Mouse (Mus musculus) forebrain, embryonic 13.5 days (tissue): ENCODE results near the gene Cntfr. TPM values are rescaled to one million over a fixed set of nuclear protein-coding genes. Genes with fewer than 3 reads are reported as not detected.

Source experiments
- ATAC-seq: fragments of 200-750 bp; cut with Nextera tagmentation; 2 replicates; pipeline ENCODE4 v1.8.0; 2017
- H3K27ac ChIP-seq: fragments of 300-500 bp; sonication (generic); 2 replicates; pipeline ENCODE4 v1.5.1; 2015; ENCODE audit warnings: inconsistent platforms, mild to moderate bottlenecking, moderate library complexity
- H3K27me3 ChIP-seq: fragments of 300-500 bp; sonication (generic); 2 replicates; pipeline ENCODE4 v1.6.1; 2015; ENCODE audit warnings: mild to moderate bottlenecking, inconsistent platforms
- H3K36me3 ChIP-seq: fragments of 300-500 bp; sonication (generic); 2 replicates; pipeline ENCODE4 v1.6.1; 2015; ENCODE audit warnings: mild to moderate bottlenecking, inconsistent platforms; ENCODE audit not compliant: poor library complexity, severe bottlenecking
- H3K4me1 ChIP-seq: fragments of 300-500 bp; sonication (generic); 2 replicates; pipeline ENCODE4 v1.6.1; 2015; ENCODE audit warnings: inconsistent platforms
- H3K4me2 ChIP-seq: fragments of 300-500 bp; sonication (generic); 2 replicates; pipeline ENCODE4 v1.6.1; 2015; ENCODE audit warnings: inconsistent platforms, mild to moderate bottlenecking, moderate library complexity
- H3K4me3 ChIP-seq: fragments of 300-500 bp; sonication (generic); 2 replicates; pipeline ENCODE4 v1.5.1; 2015; ENCODE audit warnings: mild to moderate bottlenecking, inconsistent platforms
- H3K9ac ChIP-seq: fragments of 300-500 bp; sonication (generic); 2 replicates; pipeline ENCODE4 v1.6.1; 2015; ENCODE audit warnings: mild to moderate bottlenecking, inconsistent platforms
- H3K9me3 ChIP-seq: fragments of 300-500 bp; sonication (generic); replicated peaks from 2 replicates; pipeline ENCODE4 v1.6.1; 2016; ENCODE audit warnings: inconsistent platforms
- WGBS: fragments of 180-500 bp; shearing (Covaris S2); methylation state at CpG from one replicate; pipeline ENCODE4 v1.1.7; 2015; 5-methylcytosine and 5-hydroxymethylcytosine counted together
- polyA plus RNA-seq: library from polyadenylated mRNA; unstranded; fragments of >200 nt; fragmentation: Nextera tagmentation; extraction: Ambion mirVana; gene quantifications from 2 replicates; pipeline ENCODE4 v1.2.1, GENCODE M21; 2015

The Cntfr gene
- polyA plus RNA-seq, 1 experiment from 2014 or later = 21.1 TPM

DNA sequence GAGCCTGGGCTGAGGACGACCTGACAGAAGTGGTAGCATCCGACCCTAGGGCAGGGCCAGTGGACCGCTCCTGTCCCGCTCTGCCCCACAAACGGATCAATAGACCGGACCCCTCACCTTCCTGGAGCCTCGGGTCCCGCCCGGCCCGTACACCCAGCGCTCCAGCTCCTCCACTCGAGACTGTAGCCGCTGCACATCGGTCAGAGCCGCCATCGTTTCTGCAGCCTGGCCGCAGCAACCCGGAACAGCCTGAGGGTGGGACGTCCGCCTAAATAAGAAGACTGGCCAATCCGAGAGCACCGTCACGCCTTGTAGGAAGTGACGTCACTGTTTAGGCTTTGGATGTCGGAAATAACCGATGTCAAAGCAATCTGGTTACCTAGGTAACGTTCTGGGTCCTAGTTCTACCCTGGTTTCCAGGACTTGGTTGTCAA, 26.0 kb upstream of the Cntfr start, which contains the start of gene Dctn3:
TSS of gene Dctn3 (minus strand) at position 253 of the 434 bp plus-strand sequence.
- no peak within 1 kb of the TSS for H3K27ac ChIP-seq
- WGBS = under 1% methylated on average over 27 of the region's 27 CpGs
- ATAC-seq = peak; percentile 98

DNA sequence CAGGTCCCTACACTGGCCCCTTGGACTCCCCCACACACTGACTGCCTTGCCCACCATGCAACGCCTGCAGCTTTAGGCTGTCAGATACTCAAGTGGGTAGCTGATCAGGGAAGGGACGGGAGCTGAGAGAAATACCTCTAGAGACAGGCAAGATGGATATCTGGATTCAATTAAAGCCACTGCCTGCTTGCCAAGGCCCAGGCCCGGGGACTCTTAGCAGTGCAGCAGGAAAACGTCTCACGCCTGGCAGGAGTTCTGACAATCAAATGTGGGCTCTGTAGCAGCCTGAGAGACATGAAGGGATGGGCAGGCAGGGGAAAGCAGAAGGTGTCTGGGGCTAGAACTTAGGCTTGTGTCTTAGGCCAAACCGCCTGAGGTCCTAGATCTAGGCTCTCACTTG, 19.9 kb upstream of the Cntfr start:
- Histone ChIP-seq H3K4me2 (no peak overlapping the region), H3K9ac (no peak overlapping the region), H3K9me3 (no peaks in the 10 kb centered on the region), H3K36me3 (peaks cover 54% of the 10 kb centered on the region), H3K27me3 (no peaks in the 10 kb centered on the region), H3K4me3 (no peak overlapping the region), H3K27ac (no peak overlapping the region), H3K4me1 (peaks cover 25% of the 10 kb centered on the region)
- 80% methylated on average over 6 of the region's 6 CpGs for WGBS
- ATAC-seq = no peak

More for the DNA sequence above, 26.0 kb upstream of the Cntfr start, which contains the start of gene Dctn3:
- H3K4me2 ChIP-seq = peak within 1 kb of the TSS; percentile 70
- peaks cover 41% of the 10 kb centered on the region for H3K27me3 ChIP-seq
- H3K9me3 ChIP-seq = no peaks in the 10 kb centered on the region
- peaks cover 37% of the 10 kb centered on the region for H3K4me1 ChIP-seq
- H3K36me3 ChIP-seq = peaks cover 27% of the 10 kb centered on the region
- H3K9ac ChIP-seq = peak within 1 kb of the TSS; percentile 86
- peak within 1 kb of the TSS; percentile 66 for H3K4me3 ChIP-seq

DNA sequence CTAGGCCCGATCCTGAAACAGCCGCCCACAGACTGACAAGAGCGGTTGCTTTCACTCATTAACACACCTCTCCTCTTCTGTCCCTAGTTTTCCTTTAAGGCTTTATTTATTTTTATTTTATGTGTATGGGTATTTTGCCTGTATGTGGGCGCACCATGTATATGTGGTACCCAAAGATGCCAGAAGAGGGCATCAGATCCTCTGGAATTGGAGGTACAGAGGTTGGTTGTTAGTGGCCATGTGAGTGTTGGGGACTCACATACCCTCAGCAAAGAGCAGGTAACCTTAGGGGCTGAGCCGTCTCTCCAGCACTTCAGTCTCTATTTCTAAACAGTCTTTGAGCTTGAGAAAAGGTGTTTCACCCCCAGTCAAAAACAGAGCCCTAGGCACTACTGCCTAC, 18.7 kb upstream of the Cntfr start:
- Histone ChIP-seq H3K4me2 (no peak overlapping the region), H3K4me3 (no peak overlapping the region), H3K27ac (no peak overlapping the region), H3K36me3 (peaks cover 63% of the 10 kb centered on the region), H3K4me1 (peaks cover 33% of the 10 kb centered on the region), H3K9ac (no peak overlapping the region), H3K9me3 (no peaks in the 10 kb centered on the region), H3K27me3 (no peaks in the 10 kb centered on the region)
- ATAC-seq = no peak
- WGBS = 69% methylated on average over 5 of the region's 5 CpGs

DNA sequence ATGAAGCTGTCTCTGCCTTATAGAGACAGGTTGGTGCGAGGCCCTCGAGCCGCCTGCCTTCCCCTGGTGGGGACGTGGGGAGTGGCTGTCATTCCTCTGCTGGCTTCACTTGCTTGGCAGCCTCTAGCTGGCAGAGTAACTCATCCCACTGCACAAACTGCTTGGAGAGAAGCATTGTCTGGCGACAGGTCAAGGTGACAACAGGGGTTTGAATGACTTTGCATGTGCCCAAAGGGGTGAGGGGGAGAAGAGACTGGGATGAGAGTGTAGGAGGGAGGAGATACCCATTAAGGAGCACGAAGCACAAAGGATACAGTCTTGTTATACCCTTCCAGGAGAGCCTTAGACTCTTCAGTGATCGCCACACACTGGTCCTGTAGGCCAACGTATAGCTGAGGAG, 18.2 kb upstream of the Cntfr start:
- 83% methylated on average over 8 of the region's 8 CpGs for WGBS
- H3K4me2 ChIP-seq = no peak overlapping the region
- no peak overlapping the region for H3K9ac ChIP-seq
- no peaks in the 10 kb centered on the region for H3K27me3 ChIP-seq
- H3K9me3 ChIP-seq = no peaks in the 10 kb centered on the region
- no peak overlapping the region for H3K27ac ChIP-seq
- peaks cover 63% of the 10 kb centered on the region for H3K36me3 ChIP-seq
- peaks cover 35% of the 10 kb centered on the region for H3K4me1 ChIP-seq
- ATAC-seq = no peak
- H3K4me3 ChIP-seq = no peak overlapping the region

DNA sequence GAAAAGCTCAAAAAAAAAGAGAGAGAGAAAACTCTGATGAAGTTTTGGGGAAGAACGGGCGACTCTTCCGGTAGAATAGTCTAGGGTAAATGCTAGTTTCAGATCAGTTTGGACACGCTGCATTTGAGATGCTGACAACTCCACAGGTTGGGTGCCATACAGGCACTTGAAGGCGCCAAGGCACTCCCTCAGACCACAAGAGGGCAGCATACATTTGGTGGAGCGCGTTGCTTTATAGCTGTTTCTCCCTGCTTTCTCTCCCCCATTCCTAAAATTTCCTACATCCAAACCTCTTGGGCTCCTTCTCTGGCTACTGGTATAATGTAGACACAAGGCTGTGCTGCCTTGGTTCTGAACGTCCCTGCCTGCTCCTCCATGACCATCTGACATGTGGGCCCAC, 17.4 kb upstream of the Cntfr start:
- WGBS = 13% methylated on average over 8 of the region's 8 CpGs
- ATAC-seq = peak; percentile 36; the same call in 1 of the 2 replicates
- no peak overlapping the region for H3K9ac ChIP-seq
- peaks cover 35% of the 10 kb centered on the region for H3K4me1 ChIP-seq
- H3K27me3 ChIP-seq = no peaks in the 10 kb centered on the region
- H3K27ac ChIP-seq = no peak overlapping the region
- peaks cover 55% of the 10 kb centered on the region for H3K36me3 ChIP-seq
- peak overlapping the region; percentile 83 for H3K4me3 ChIP-seq
- H3K9me3 ChIP-seq = no peaks in the 10 kb centered on the region
- H3K4me2 ChIP-seq = peak overlapping the region; percentile 74

DNA sequence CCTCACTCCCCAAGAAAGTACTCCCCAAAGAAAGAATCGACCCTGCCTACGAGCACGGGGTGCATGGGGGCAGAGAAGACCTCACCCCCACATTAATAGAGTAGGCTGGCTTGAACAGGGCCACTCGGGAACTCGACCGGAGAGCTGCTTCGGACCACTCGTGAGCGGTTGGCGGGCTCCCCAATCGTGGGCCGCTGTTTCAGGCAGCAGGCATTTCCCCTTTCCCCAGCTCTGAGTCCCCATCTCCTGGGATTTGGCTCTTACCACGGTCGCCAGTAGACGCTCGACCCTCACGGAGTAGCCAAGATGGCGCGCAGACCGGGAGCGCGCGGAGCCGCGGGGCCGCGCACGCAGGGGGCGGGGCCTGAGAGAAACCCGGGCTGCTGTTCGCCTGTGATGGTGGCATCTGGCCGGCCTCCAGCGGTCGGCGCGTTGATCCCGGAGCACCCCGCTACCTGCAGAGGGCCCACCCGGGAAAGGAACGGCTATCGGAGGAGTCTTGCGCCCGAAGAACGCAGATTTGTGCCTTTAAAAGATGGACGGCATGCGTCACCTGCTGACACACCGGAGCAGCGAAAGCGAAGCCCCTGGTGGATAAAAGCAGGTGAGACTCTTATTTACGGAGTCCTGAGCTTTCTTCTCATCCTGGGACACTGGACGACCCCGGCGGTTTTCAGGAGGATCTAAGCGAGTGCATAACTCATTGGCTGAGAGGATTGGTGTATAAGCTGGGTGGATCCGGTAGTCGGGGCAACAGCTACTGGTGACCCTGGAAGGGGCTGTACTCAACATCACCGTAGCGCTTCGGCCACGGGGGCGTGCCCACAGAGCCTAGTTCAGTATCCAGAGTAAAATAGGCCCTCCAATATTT, 16.5 kb upstream of the Cntfr start, which contains the start of gene Rpp25l:
TSS of gene Rpp25l (minus strand) at position 338 of the 871 bp plus-strand sequence.
- Histone ChIP-seq H3K4me2 (peak within 1 kb of the TSS; percentile 74), H3K27me3 (no peaks in the 10 kb centered on the region), H3K9me3 (no peaks in the 10 kb centered on the region), H3K36me3 (peaks cover 47% of the 10 kb centered on the region), H3K4me3 (peak within 1 kb of the TSS; percentile 83), H3K9ac (peak within 1 kb of the TSS; percentile 91), H3K27ac (peak within 1 kb of the TSS; percentile 22), H3K4me1 (peaks cover 35% of the 10 kb centered on the region)
- under 1% methylated on average over 61 of the region's 61 CpGs for WGBS
- ATAC-seq = peak; percentile 67

DNA sequence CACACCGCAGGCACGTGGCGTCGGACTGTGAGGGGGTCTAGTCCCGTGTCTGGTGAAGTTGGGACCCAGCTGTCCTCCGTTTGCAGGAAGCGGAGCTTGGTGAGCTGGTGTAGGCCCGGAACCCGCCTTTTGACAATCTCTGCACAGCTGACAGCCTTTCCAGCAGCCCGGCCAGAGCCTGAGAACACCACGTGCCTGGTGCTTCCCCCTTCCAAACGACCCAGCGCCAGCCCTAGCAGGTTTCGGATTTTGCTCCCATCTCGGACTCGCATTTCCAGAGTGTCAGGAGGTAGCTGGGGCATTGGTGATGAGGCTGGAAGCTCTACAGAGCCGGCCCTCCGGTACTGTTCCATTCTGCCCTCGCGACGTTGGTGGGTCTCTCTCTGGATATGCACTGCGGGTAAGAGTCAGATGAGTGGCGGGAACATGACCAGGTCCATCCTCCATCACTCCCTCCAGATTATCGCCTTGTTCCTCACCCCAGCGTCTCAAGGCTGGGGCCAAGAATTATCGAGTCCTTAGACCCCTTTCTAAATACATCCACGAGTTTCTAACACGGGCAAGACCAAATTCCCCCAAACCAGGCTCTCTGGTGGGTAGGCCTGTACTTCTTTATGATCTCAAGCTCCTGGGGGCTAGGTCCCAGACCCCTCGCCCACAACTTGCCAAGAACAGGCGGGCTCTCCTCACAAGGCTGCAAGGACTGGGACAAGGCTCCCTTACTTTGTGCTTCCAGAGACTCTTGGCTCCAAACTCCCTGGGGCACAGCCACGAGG, 15.7 kb upstream of the Cntfr start:
- Histone ChIP-seq H3K9me3 (no peaks in the 10 kb centered on the region), H3K27ac (peak overlapping the region; percentile 22), H3K36me3 (peaks cover 38% of the 10 kb centered on the region), H3K9ac (peak overlapping the region; percentile 91), H3K27me3 (no peaks in the 10 kb centered on the region), H3K4me1 (peaks cover 42% of the 10 kb centered on the region), H3K4me3 (peak overlapping the region; percentile 83), H3K4me2 (peak overlapping the region; percentile 74)
- 48% methylated on average over 31 of the region's 31 CpGs for WGBS
- peak; percentile 14 for ATAC-seq

DNA sequence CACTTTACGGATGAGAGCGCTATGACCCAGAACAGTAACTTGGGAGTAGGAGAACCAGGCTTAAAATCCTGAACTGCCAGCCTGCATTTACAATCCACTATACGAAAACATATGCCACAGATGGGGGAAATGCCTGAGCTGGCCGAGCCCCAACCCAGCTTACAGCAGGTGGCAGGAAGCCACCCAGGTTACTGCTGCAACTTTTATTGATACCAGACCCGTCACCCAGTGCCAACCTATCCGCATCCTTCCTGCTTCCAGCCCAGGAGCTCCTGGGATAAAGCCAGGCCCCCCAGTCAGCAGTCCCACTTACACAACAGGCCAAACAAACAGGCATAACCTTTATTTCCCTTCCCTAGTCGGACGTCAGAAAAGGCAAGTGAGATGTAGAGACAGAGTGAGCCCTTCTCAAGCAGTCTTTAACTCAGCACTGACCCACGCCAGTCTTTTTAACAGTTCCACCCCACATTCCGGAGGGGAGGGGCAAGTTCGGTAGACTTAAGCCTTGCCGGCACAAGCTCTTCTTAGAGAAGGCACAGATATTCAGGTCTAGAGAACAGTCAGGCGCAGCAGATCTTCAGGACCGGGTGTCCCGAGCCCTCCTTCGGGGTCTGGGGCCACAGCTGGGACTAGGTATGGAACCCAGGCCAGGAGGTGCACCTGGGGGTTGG, 15.0 kb upstream of the Cntfr start:
- Histone ChIP-seq H3K4me1 (peaks cover 49% of the 10 kb centered on the region), H3K27ac (no peak overlapping the region)
- 76% methylated on average over 16 of the region's 16 CpGs for WGBS

DNA sequence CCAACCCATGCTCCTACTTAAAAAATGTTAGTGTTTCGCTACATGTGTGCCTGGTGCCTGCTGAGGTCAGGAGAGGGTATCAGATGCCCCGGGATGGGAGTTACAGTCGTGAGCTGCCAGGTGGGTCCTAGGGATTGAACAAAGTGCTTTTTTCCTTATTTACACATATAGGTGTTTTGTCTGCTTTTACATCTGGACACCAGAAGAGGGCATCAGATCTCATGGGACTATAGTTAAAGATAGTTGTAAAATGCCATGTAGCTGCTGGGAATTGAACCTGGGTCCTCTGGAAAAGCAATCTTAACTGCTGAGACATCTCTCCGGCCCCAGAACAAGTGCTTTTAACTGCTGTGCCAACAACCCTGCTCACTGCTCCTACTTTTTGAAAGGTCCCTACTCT, 13.3 kb upstream of the Cntfr start:
- Histone ChIP-seq H3K27ac (no peak overlapping the region), H3K4me3 (no peak overlapping the region), H3K27me3 (no peaks in the 10 kb centered on the region; the same call in 1 of the 2 replicates), H3K9ac (no peak overlapping the region), H3K36me3 (peaks cover 20% of the 10 kb centered on the region), H3K4me2 (no peak overlapping the region), H3K9me3 (no peaks in the 10 kb centered on the region), H3K4me1 (peaks cover 66% of the 10 kb centered on the region)
- WGBS = 72% methylated on average over 4 of the region's 4 CpGs
- no peak for ATAC-seq

More for the DNA sequence above, 15.0 kb upstream of the Cntfr start:
- ATAC-seq = no peak
- no peaks in the 10 kb centered on the region for H3K9me3 ChIP-seq
- H3K36me3 ChIP-seq = peaks cover 31% of the 10 kb centered on the region
- peak overlapping the region; percentile 91 for H3K9ac ChIP-seq
- H3K27me3 ChIP-seq = no peaks in the 10 kb centered on the region
- H3K4me3 ChIP-seq = peak overlapping the region; percentile 83
- peak overlapping the region; percentile 74 for H3K4me2 ChIP-seq

DNA sequence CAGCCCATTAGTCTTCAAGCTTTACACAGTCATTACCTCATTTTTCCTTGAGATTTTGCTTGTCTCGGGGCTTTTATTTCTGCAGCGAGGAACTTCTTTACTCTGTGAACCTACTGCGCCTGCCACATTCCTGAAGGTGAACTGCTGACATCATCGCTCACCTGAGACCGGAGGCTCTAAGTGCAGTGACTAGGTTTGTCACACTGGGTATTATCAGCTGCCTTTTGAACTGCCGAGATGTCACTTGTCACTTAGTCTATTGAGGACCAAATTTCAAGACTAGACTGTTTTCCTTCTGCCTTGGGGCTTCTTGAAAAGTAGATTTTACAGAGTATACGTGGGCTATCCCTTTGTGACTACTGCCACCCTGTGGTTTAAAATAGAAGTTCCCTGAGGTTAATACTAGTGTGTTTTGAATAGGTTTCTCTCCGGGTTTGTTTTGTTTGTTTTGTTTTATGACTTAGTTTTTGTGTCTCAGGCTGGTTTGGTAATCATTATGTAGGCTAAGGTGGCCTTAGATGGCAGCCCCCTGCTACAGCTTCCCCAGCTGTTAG, 11.4 kb upstream of the Cntfr start:
- Histone ChIP-seq H3K4me3 (no peak overlapping the region), H3K9me3 (no peaks in the 10 kb centered on the region), H3K36me3 (peaks cover 20% of the 10 kb centered on the region), H3K27ac (no peak overlapping the region; the same call in 1 of the 2 replicates), H3K9ac (no peak overlapping the region), H3K27me3 (no peaks in the 10 kb centered on the region; the same call in 1 of the 2 replicates), H3K4me2 (no peak overlapping the region), H3K4me1 (peaks cover 66% of the 10 kb centered on the region)
- peak; percentile 25; the same call in 1 of the 2 replicates for ATAC-seq
- 40% methylated on average over 8 of the region's 8 CpGs for WGBS

DNA sequence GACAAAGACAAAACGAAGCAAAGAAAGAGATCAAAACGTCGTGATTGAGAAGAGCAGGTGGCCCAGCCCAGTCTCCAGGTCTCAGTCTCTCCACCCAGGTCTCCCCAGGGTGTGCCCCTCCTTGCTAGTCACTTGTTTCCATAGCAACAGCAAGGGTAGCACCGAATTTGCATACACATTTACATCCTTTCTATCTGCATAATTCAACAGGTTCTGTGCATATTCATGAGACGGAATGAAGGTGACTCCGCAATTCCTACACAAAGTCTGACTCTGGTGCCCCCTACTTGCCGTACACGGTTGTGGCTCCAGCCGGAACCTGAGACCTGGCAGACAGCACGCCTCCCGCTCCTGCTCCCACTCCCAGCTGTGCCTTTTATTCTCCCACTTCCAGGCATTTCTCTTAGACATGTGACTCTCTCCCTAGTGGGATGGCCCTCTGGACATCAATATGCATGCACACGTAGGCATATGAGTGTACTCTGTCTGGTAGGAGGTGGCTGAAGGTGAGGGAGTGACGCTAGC, 10.2 kb upstream of the Cntfr start:
- Histone ChIP-seq H3K27ac (peak overlapping the region; percentile 61; the same call in 1 of the 2 replicates), H3K4me1 (peaks cover 59% of the 10 kb centered on the region)

More for the DNA sequence above, 10.2 kb upstream of the Cntfr start:
- under 1% methylated on average over 13 of the region's 13 CpGs for WGBS
- ATAC-seq = peak; percentile 85
- H3K4me2 ChIP-seq = peak overlapping the region; percentile 48
- H3K27me3 ChIP-seq = no peaks in the 10 kb centered on the region; the same call in 1 of the 2 replicates
- no peaks in the 10 kb centered on the region for H3K9me3 ChIP-seq
- H3K36me3 ChIP-seq = peaks cover 17% of the 10 kb centered on the region
- H3K9ac ChIP-seq = no peak overlapping the region
- 0 out of 2 replicates have a peak overlapping the region, but pooled peaks have one; percentile 4 for H3K4me3 ChIP-seq
